Mouse (Mus musculus) liver, embryonic 16.5 days (tissue): ENCODE data around the gene Fam163b. TPM values are rescaled to one million over a fixed set of nuclear protein-coding genes. Genes with fewer than 3 reads are reported as not detected.

Experiments used
- polyA plus RNA-seq: library from polyadenylated mRNA; unstranded; fragments of >200 nt; fragmentation: Nextera tagmentation; extraction: Ambion mirVana; gene quantifications from 2 replicates; pipeline ENCODE4 v1.2.1, GENCODE M21; 2015

The Fam163b gene
- polyA plus RNA-seq, 1 experiment from 2014 or later, result not detected

Other genes starting within 250 kb of the Fam163b start
- 8.7 and 9.4 TPM in 2 replicates for gene Surf6, start 239.6 kb downstream of the Fam163b start, polyA plus RNA-seq
- gene Med22, start 231.8 kb downstream of the Fam163b start, polyA plus RNA-seq, result 19.5 and 20.8 TPM in 2 replicates
- 297 and 333 TPM in 2 replicates for gene Rpl7a, start 231.7 kb downstream of the Fam163b start, polyA plus RNA-seq
- 17.4 and 17.9 TPM in 2 replicates for gene Surf2, start 226.1 kb downstream of the Fam163b start, polyA plus RNA-seq
- gene Surf1, start 226.0 kb downstream of the Fam163b start, polyA plus RNA-seq, result 31.5 and 32.4 TPM in 2 replicates
- 119 and 121 TPM in 2 replicates for gene Surf4, start 208.6 kb downstream of the Fam163b start, polyA plus RNA-seq
- 0.04 TPM in 2 replicates for gene Stkld1, start 208.4 kb downstream of the Fam163b start, polyA plus RNA-seq
- gene Rexo4, start 178.1 kb downstream of the Fam163b start, polyA plus RNA-seq, result 16.7 and 17.5 TPM in 2 replicates
- gene Adamts13, start 169.1 kb downstream of the Fam163b start, polyA plus RNA-seq, result 1.8 and 2.0 TPM in 2 replicates
- 13.7 and 14.3 TPM in 2 replicates for gene Cacfd1, start 132.6 kb downstream of the Fam163b start, polyA plus RNA-seq
- gene Slc2a6, start 114.5 kb downstream of the Fam163b start, polyA plus RNA-seq, result 0.32 and 0.40 TPM in 2 replicates
- 0.90 and 2.8 TPM in 2 replicates for gene Mymk, start 70.3 kb downstream of the Fam163b start, polyA plus RNA-seq
- 0.40 and 0.76 TPM in 2 replicates for gene Adamtsl2, start 63.1 kb downstream of the Fam163b start, polyA plus RNA-seq
- 0.07 and 0.15 TPM in 2 replicates for gene Dbh, start 22.7 kb upstream of the Fam163b start, polyA plus RNA-seq
- 67.6 and 78.4 TPM in 2 replicates for gene Sardh, start 105.8 kb upstream of the Fam163b start, polyA plus RNA-seq